Mouse (Mus musculus): Measurements from ENCODE around the gene Mylip.

DNA sequence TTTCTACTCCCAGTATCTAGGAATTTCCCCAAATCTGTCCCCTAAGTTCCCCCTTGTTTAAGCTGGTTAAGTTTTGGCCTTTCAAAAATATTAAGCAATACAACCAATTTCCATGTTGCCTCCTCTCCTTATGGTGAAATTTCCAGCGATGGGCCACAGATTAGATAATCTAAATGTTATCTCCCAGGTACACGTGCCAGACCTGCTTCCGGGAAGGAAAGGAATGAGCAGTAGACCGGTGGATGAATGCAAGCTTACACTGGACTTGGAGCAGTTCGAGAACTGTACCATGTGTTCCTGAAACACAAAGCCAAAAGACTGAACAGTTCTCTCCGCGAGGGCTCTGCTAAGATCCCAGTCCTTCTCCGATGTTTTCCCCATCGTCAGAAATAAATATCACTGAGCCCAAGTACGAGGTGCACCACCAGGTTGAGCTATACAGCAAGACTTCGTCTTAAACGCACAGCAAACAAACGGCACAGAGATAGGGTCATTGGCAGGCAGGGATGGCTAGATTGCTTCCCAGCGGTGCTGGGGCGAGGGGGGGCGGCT is 1.2 kb upstream of the Mylip start:
- no peak for TF ChIP-seq POLR2A (IDR thresholded peaks at IDR 0.05; ENCODE audit: insufficient read depth, low read length)
- no peak for TF ChIP-seq CTCF (IDR thresholded peaks at IDR 0.05; ENCODE audit: low read depth, low read length)

Data from ES-Bruce4 (cell line).